Mouse (Mus musculus): ENCODE measurements around the gene Nmd3. TPM values are rescaled to one million over a fixed set of nuclear protein-coding genes. Genes with fewer than 3 reads are reported as not detected.

The Nmd3 gene
- total RNA-seq (2021) = 10 to 100 TPM; 33.7 to 34.9 TPM

GRCm38 (mm10) chr3:69721814-69722186, at the start of gene Nmd3:
TSS of gene Nmd3 (plus strand) at chr3:69721985.
- DNase-seq (ENCODE audit: low spot score) = peak; percentile 74
- intact Hi-C loops (cut with DNase I) = loop anchor here (5.0 kb wide), 1 partner anchor 404 kb away; the partner anchor contains the start of gene Ppm1l

- DNase-seq (ENCODE audit: low spot score) = no peak
- intact Hi-C loops (cut with DNase I) = no loop called here
Measured at GRCm38 (mm10) chr3:69673351-69673750, 48.4 kb upstream of the Nmd3 start.

GRCm38 (mm10) chr3:69674206-69674605, 47.6 kb upstream of the Nmd3 start:
- intact Hi-C loops (cut with DNase I) = no loop called here
- no peak for DNase-seq (ENCODE audit: low spot score)

- no peak for DNase-seq (ENCODE audit: low spot score)
- intact Hi-C loops (cut with DNase I) = no loop called here
Measured at GRCm38 (mm10) chr3:69689791-69690190, 32.0 kb upstream of the Nmd3 start.

GRCm38 (mm10) chr3:69690939-69691338, 30.8 kb upstream of the Nmd3 start:
- no peak for DNase-seq (ENCODE audit: low spot score)
- intact Hi-C loops (cut with DNase I) = no loop called here

GRCm38 (mm10) chr3:69699851-69700500, 21.8 kb upstream of the Nmd3 start:
- no peak for DNase-seq (ENCODE audit: low spot score)
- intact Hi-C loops (cut with DNase I) = loop anchor here (2.0 to 5.0 kb wide), 4 partner anchors 99 to 463 kb away; no protein-coding TSS in a partner anchor

DNA sequence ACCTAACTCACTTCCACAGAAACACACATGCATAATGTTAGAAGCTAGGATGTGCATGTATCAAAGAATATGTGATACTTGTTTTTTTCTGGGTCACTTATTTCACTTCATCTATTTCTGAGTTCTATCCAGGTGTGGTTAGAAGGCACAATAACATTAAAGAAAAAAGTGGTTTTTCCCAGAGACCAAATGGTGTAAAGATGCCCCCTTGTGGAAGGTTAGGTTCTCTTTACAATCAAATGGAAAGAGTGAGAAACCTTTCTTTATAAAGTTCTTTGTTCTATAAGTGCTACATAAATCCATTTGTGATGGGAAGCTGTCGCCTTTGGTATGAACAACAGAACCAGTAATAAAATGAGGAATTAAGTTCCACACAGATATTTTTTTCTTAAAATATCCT, 19.9 kb upstream of the Nmd3 start:
- no peak for DNase-seq (ENCODE audit: low spot score)
- intact Hi-C loops (cut with DNase I) = loop anchor here (2.0 to 5.0 kb wide), 4 partner anchors 101 to 465 kb away; no protein-coding TSS in a partner anchor

DNA sequence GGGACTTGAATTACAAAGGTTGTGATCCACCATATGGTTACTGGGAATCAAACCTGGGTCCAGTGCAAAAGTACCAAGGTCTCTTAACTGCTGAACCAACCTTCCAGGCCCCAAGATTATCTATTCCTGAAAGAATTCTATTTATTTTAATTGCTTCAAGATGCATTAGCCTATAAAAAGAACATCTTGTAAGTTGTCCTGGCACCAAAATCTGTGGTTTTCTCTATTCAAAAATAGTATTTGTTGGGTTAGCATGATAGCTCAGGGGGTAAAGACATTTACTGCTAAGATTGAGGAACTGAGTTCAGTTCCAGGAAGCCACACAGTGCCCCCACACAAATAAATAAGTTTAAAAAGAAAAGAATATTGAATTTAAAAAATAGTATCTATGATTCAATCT, 19.4 kb upstream of the Nmd3 start:
- DNase-seq (ENCODE audit: low spot score) = no peak
- intact Hi-C loops (cut with DNase I) = loop anchor here (5.0 kb wide), 3 partner anchors 215 to 465 kb away; no protein-coding TSS in a partner anchor

GRCm38 (mm10) chr3:69709043-69709929, 12.5 kb upstream of the Nmd3 start:
- intact Hi-C loops (cut with DNase I) = no loop called here
- no peak for DNase-seq (ENCODE audit: low spot score)

- intact Hi-C loops (cut with DNase I) = no loop called here
Measured at GRCm38 (mm10) chr3:69711907-69712600, 9.7 kb upstream of the Nmd3 start.

GRCm38 (mm10) chr3:69717476-69717875, 4.3 kb upstream of the Nmd3 start:
- intact Hi-C loops (cut with DNase I) = no loop called here
- DNase-seq (ENCODE audit: low spot score) = no peak

More at GRCm38 (mm10) chr3:69711907-69712600, 9.7 kb upstream of the Nmd3 start:
- DNase-seq (ENCODE audit: low spot score) = no peak

DNA sequence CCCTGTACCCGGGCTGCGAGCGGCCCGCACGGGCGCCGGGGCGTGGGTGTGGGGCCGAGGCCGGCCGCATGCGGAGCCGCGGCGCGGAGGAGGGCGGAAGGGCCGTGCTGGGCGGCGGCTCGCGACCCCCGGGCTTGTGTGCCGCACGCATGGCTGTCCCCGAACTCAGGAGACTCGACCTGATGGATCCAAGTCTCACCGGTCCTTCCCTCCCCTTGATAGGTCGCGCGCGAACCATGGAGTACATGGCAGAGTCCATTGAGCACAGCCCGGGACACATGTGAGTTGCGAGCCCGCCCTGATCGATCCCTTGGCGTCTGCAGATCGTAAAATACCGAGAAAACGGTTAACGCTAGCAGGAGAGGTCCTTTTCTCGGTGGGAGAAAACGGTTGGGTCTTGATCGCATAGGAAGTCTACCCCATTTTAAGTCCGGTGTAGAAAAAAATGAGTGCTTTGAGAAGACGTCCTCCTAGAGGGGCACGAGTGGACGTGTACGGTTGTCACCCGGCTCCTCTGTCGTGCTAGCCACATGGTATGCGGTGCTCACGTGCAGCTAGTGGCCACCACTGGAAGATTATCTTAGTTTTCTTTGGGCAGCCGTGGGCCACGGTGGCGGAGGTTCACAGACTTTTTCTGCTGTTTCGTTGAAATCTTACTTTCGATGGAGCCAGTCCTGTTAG, 542 bp downstream of the Nmd3 start:
- DNase-seq (ENCODE audit: low spot score) = no peak
- intact Hi-C loops (cut with DNase I) = loop anchor here (5.0 kb wide), 1 partner anchor 405 kb away; the partner anchor contains the start of gene Ppm1l

DNA sequence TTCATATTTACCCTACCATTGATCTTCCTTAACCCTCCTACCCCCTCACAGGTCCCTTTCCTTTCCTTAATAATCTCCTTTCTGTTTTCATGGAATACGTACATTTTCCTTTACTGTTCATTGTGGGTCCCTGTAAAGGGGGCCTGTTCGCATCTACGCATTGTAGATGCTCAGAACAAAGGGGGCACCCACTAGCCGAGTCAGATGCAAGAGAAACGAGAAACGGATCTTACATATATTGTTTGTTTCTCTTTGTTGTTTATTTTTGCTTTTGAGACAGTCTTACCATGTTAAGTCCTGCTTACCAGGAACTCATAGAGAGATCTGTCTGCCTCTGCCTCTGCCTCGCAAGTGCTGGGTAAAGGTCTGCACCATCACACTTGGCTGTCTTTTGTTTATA, 1.4 kb downstream of the Nmd3 start:
- intact Hi-C loops (cut with DNase I) = loop anchor here (5.0 kb wide), 1 partner anchor 406 kb away; the partner anchor contains the start of gene Ppm1l
- no peak for DNase-seq (ENCODE audit: low spot score)

DNA sequence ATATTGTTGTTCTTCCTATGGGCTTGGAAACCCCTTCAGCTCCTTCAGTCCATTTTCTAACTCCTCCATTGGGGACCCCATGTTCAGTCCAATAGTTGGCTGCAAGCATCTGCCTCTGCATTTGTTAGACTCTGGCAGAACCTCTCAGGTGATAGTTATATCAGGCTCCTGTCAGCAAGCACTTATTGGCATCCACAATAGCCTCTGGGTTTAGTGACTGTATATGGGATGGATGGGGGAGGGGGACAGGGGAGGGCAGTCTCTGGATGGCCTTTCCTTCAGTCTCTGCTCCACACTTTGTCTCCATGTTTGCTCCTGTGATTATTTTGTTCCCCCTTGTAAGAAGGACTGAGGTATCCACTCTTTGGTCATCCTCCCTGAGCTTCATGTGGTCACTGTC, 9.1 kb downstream of the Nmd3 start:
- intact Hi-C loops (cut with DNase I) = no loop called here
- no peak for DNase-seq (ENCODE audit: low spot score)

DNA sequence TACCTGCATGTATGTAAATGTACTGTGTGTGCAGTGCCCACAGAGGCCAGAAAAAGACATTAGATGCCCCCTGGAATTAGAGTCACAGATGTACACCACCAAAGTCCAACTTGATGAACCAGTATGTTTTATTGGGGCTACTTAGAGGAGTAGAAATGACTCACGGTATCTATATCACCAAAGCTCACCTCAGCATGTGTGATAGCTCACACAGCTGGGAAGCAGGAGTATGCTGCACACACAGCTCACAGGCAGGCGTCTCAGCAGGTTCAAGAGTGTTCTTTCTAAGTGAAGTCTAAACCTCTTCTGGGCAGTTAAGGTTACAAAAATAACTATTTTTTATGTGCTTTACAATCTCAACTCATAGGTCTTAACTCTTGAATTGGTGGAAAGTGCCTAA, 12.2 kb downstream of the Nmd3 start:
- intact Hi-C loops (cut with DNase I) = no loop called here
- no peak for DNase-seq (ENCODE audit: low spot score)

DNA sequence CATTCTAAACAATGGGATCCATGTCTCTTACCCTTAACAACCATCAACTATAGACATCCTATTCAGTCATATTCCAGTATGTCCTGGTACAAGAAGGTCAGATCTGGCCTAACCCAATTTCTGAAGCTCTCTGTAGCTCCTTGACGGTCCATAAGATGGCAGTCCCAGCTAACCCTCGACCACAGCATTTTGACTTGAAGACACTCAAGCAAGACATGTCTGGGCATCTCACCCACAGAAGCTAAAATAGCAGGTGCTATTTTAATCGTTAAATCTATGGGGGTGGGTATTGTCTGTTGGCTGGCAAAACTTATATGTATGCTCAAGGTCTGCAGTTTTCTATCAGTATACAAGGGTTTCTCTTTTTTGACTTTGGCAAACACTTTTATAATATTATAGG, 33.4 kb downstream of the Nmd3 start:
- intact Hi-C loops (cut with DNase I) = no loop called here
- no peak for DNase-seq (ENCODE audit: low spot score)

DNA sequence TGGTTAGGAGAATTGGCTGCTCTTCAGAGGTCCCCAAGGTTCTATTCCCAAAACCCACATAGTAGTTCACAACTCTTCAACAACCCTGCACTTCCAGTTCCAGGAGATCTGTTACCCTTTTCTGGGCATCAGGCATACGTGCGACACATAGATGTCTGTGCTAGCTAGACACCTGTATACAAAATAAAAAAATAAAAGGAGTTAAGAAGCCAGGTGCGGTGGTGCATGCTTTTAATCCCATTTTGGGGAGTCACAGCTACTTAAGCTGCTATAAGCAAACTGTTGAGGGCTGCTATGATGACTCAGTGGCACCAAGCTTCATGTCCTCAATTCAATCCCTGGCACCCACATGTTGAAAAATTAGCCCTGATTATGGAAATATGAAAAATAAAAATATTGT, 34.2 kb downstream of the Nmd3 start:
- intact Hi-C loops (cut with DNase I) = no loop called here
- DNase-seq (ENCODE audit: low spot score) = no peak

GRCm38 (mm10) chr3:69756499-69756898, 34.7 kb downstream of the Nmd3 start:
- intact Hi-C loops (cut with DNase I) = no loop called here
- no peak for DNase-seq (ENCODE audit: low spot score)

DNA sequence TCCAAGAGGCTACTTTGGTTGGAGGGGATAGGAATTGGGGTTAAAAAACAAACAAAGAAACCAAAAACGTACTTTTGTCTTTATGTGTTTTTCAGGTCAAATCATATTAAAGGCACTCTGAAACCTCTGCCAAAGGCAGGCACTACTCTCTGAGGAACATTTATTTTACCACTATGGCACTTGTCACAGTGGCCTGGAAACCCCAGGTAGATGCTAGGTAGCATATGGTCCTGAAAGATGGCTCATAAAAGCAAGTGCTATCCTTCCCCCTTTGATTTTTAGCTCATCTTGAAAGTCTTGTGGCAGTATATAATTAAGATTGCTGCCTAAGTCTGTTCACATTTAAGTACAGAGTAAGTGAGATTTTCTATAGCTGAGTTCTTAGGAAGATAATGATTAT, 35.7 kb downstream of the Nmd3 start:
- no peak for DNase-seq (ENCODE audit: low spot score)
- intact Hi-C loops (cut with DNase I) = no loop called here

DNA sequence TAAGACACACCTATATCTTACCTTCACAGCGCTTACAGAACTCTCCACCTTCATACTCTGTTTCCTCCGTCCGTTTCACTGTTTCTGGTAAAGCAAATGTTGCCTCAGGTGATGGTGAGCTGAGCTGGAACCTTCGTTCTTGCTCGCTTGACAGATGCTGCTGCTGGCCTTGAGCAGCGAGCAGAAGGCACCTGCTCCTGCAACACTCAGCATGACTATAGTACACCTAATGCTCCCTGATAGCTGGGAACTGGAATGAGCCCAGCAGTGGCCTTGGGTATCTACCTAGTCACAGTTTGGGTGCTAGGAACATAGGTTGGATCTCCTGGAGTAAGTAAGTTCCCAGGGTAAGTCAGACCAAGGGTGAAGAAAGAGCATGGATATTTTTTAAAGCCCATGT, 38.3 kb downstream of the Nmd3 start:
- intact Hi-C loops (cut with DNase I) = no loop called here
- no peak for DNase-seq (ENCODE audit: low spot score)

All from heart, postnatal 25 days (tissue).